Mouse (Mus musculus): Measurements from ENCODE around the gene Plod2.

GRCm38 (mm10) chr9:92552691-92553090 lies 10.7 kb downstream of the Plod2 start:
- no peak for TF ChIP-seq POLR2A (IDR thresholded peaks at IDR 0.05; ENCODE audit: insufficient read depth, low read length)
- no peak for TF ChIP-seq CTCF (IDR thresholded peaks at IDR 0.05; ENCODE audit: low read depth, low read length)
